Mouse (Mus musculus): Measurements from ENCODE around the gene Ccdc162.

Gene Ccdc162

GRCm38 (mm10) chr10:41716029-41716897, at the start of gene Ccdc162:
TSS of gene Ccdc162 (minus strand) at chr10:41716634.
- Histone ChIP-seq H3K27me3 (ENCODE audit: insufficient read depth, low read length) (no peaks in the 10 kb centered on the region), H3K4me3 (replicated peaks; ENCODE audit: low read length) (no peak within 1 kb of the TSS; the same call in 1 of the 2 replicates), H3K4me1 (replicated peaks; ENCODE audit: low read depth, low read length) (peaks cover 14% of the 10 kb centered on the region), H3K36me3 (ENCODE audit: insufficient read depth, low read length) (peaks cover 10% of the 10 kb centered on the region), H3K9me3 (ENCODE audit: low read length) (no peaks in the 10 kb centered on the region)
- no peak for TF ChIP-seq POU5F1 (IDR thresholded peaks at IDR 0.05; ENCODE audit: borderline replicate concordance, low read length)
- no peak for TF ChIP-seq CTCF (conservative IDR thresholded peaks at IDR 0.05; ENCODE audit: low read length)
- TF ChIP-seq NANOG (IDR thresholded peaks at IDR 0.05; ENCODE audit: borderline replicate concordance, low read length) = no peak

- peaks cover 5% of the 10 kb centered on the region; the same call in 1 of the 2 replicates for H3K36me3 ChIP-seq (ENCODE audit: insufficient read depth, low read length)
- TF ChIP-seq POU5F1 (IDR thresholded peaks at IDR 0.05; ENCODE audit: borderline replicate concordance, low read length) = no peak
- no peak for TF ChIP-seq NANOG (IDR thresholded peaks at IDR 0.05; ENCODE audit: borderline replicate concordance, low read length)
- TF ChIP-seq CTCF (conservative IDR thresholded peaks at IDR 0.05; ENCODE audit: low read length) = no peak
- no peaks in the 10 kb centered on the region for H3K27me3 ChIP-seq (ENCODE audit: insufficient read depth, low read length)
- H3K4me3 ChIP-seq (replicated peaks; ENCODE audit: low read length) = no peak overlapping the region
- peaks cover 18% of the 10 kb centered on the region for H3K4me1 ChIP-seq (replicated peaks; ENCODE audit: low read depth, low read length)
- H3K9me3 ChIP-seq (ENCODE audit: low read length) = peaks cover 4% of the 10 kb centered on the region; the same call in 1 of the 2 replicates
Observed at GRCm38 (mm10) chr10:41765586-41765985, 49.2 kb upstream of the Ccdc162 start.

GRCm38 (mm10) chr10:41763741-41764385, 47.4 kb upstream of the Ccdc162 start:
- H3K36me3 ChIP-seq (ENCODE audit: insufficient read depth, low read length) = peaks cover 8% of the 10 kb centered on the region; the same call in 1 of the 2 replicates
- TF ChIP-seq NANOG (IDR thresholded peaks at IDR 0.05; ENCODE audit: borderline replicate concordance, low read length) (no peak), POU5F1 (IDR thresholded peaks at IDR 0.05; ENCODE audit: borderline replicate concordance, low read length) (no peak), CTCF (conservative IDR thresholded peaks at IDR 0.05; ENCODE audit: low read length) (no peak)
- H3K4me3 ChIP-seq (replicated peaks; ENCODE audit: low read length) = no peak overlapping the region
- H3K9me3 ChIP-seq (ENCODE audit: low read length) = no peaks in the 10 kb centered on the region
- peaks cover 20% of the 10 kb centered on the region for H3K4me1 ChIP-seq (replicated peaks; ENCODE audit: low read depth, low read length)
- no peaks in the 10 kb centered on the region for H3K27me3 ChIP-seq (ENCODE audit: insufficient read depth, low read length)

GRCm38 (mm10) chr10:41760866-41761265, 44.4 kb upstream of the Ccdc162 start:
- Histone ChIP-seq H3K4me1 (replicated peaks; ENCODE audit: low read depth, low read length) (peaks cover 20% of the 10 kb centered on the region), H3K9me3 (ENCODE audit: low read length) (no peaks in the 10 kb centered on the region), H3K36me3 (ENCODE audit: insufficient read depth, low read length) (peaks cover 12% of the 10 kb centered on the region; the same call in 1 of the 2 replicates), H3K27me3 (ENCODE audit: insufficient read depth, low read length) (no peaks in the 10 kb centered on the region), H3K4me3 (replicated peaks; ENCODE audit: low read length) (no peak overlapping the region)
- TF ChIP-seq CTCF (conservative IDR thresholded peaks at IDR 0.05; ENCODE audit: low read length) (no peak), POU5F1 (IDR thresholded peaks at IDR 0.05; ENCODE audit: borderline replicate concordance, low read length) (no peak), NANOG (IDR thresholded peaks at IDR 0.05; ENCODE audit: borderline replicate concordance, low read length) (no peak)

GRCm38 (mm10) chr10:41758041-41758440, 41.6 kb upstream of the Ccdc162 start:
- Histone ChIP-seq H3K27me3 (ENCODE audit: insufficient read depth, low read length) (no peaks in the 10 kb centered on the region), H3K4me1 (replicated peaks; ENCODE audit: low read depth, low read length) (peaks cover 13% of the 10 kb centered on the region), H3K4me3 (replicated peaks; ENCODE audit: low read length) (peak overlapping the region; percentile 46; the same call in 1 of the 2 replicates), H3K9me3 (ENCODE audit: low read length) (no peaks in the 10 kb centered on the region), H3K36me3 (ENCODE audit: insufficient read depth, low read length) (peaks cover 15% of the 10 kb centered on the region; the same call in 1 of the 2 replicates)
- no peak for TF ChIP-seq NANOG (IDR thresholded peaks at IDR 0.05; ENCODE audit: borderline replicate concordance, low read length)
- no peak for TF ChIP-seq CTCF (conservative IDR thresholded peaks at IDR 0.05; ENCODE audit: low read length)
- TF ChIP-seq POU5F1 (IDR thresholded peaks at IDR 0.05; ENCODE audit: borderline replicate concordance, low read length) = no peak

- Histone ChIP-seq H3K27me3 (ENCODE audit: insufficient read depth, low read length) (no peaks in the 10 kb centered on the region), H3K9me3 (ENCODE audit: low read length) (no peaks in the 10 kb centered on the region), H3K4me3 (replicated peaks; ENCODE audit: low read length) (peak overlapping the region; percentile 46; the same call in 1 of the 2 replicates), H3K4me1 (replicated peaks; ENCODE audit: low read depth, low read length) (peaks cover 19% of the 10 kb centered on the region), H3K36me3 (ENCODE audit: insufficient read depth, low read length) (peaks cover 15% of the 10 kb centered on the region; the same call in 1 of the 2 replicates)
- TF ChIP-seq CTCF (conservative IDR thresholded peaks at IDR 0.05; ENCODE audit: low read length) (no peak), NANOG (IDR thresholded peaks at IDR 0.05; ENCODE audit: borderline replicate concordance, low read length) (no peak), POU5F1 (IDR thresholded peaks at IDR 0.05; ENCODE audit: borderline replicate concordance, low read length) (no peak)
Observed at GRCm38 (mm10) chr10:41757226-41757625, 40.8 kb upstream of the Ccdc162 start.

- Histone ChIP-seq H3K27me3 (ENCODE audit: insufficient read depth, low read length) (no peaks in the 10 kb centered on the region), H3K36me3 (ENCODE audit: insufficient read depth, low read length) (0 out of 2 replicates have a peak, but pooled peaks cover 11% of the 10 kb centered on the region), H3K9me3 (ENCODE audit: low read length) (no peaks in the 10 kb centered on the region), H3K4me3 (replicated peaks; ENCODE audit: low read length) (peak overlapping the region; percentile 73), H3K4me1 (replicated peaks; ENCODE audit: low read depth, low read length) (peaks cover 32% of the 10 kb centered on the region)
- TF ChIP-seq CTCF (conservative IDR thresholded peaks at IDR 0.05; ENCODE audit: low read length) (no peak), POU5F1 (IDR thresholded peaks at IDR 0.05; ENCODE audit: borderline replicate concordance, low read length) (no peak), NANOG (IDR thresholded peaks at IDR 0.05; ENCODE audit: borderline replicate concordance, low read length) (no peak)
Observed at GRCm38 (mm10) chr10:41751867-41752480, 35.5 kb upstream of the Ccdc162 start.

GRCm38 (mm10) chr10:41749306-41749705, 32.9 kb upstream of the Ccdc162 start:
- Histone ChIP-seq H3K4me3 (replicated peaks; ENCODE audit: low read length) (no peak overlapping the region), H3K36me3 (ENCODE audit: insufficient read depth, low read length) (peaks cover 14% of the 10 kb centered on the region), H3K27me3 (ENCODE audit: insufficient read depth, low read length) (no peaks in the 10 kb centered on the region), H3K4me1 (replicated peaks; ENCODE audit: low read depth, low read length) (peaks cover 36% of the 10 kb centered on the region), H3K9me3 (ENCODE audit: low read length) (no peaks in the 10 kb centered on the region)
- no peak for TF ChIP-seq NANOG (IDR thresholded peaks at IDR 0.05; ENCODE audit: borderline replicate concordance, low read length)
- TF ChIP-seq POU5F1 (IDR thresholded peaks at IDR 0.05; ENCODE audit: borderline replicate concordance, low read length) = no peak
- TF ChIP-seq CTCF (conservative IDR thresholded peaks at IDR 0.05; ENCODE audit: low read length) = no peak
